Mouse (Mus musculus) thymus, adult 2 months (tissue): ENCODE measurements at regions not wholly inside any gene's neighbourhood (a gene's known extent, or its start where the extent isn't known, plus 50 kb on each side); places are given as distances from the start of the nearest gene placed in this dataset.

Experiments used
- CTCF ChIP-seq: fragments of 200-500 bp; IDR thresholded peaks from 2 replicates; pipeline ENCODE4 v1.5.1; 2012; ENCODE audit warnings: mild to moderate bottlenecking, control low read depth, low read length, moderate library complexity, borderline replicate concordance; ENCODE audit not compliant: control insufficient read depth, poor library complexity, insufficient read depth; ENCODE audit errors: extremely low read depth
- POLR2A ChIP-seq: fragments of 200-500 bp; IDR thresholded peaks from 2 replicates; pipeline ENCODE4 v1.6.1; 2012; ENCODE audit warnings: mild to moderate bottlenecking, low read length, control low read depth, moderate library complexity; ENCODE audit not compliant: control insufficient read depth, poor library complexity, insufficient read depth; ENCODE audit errors: extremely low read depth

GRCm38 (mm10) chr17:15646768-15647167 lies 58.0 kb upstream of the Chd1 start:
- TF ChIP-seq POLR2A (no peak), CTCF (no peak)
